Mouse (Mus musculus) kidney, adult 2 months (tissue): ENCODE measurements around the gene Chek2. TPM values are rescaled to one million over a fixed set of nuclear protein-coding genes. Genes with fewer than 3 reads are reported as not detected.
A peak's percentile ranks its signal among the peaks of the same experiment; 100 is the strongest.

Source experiments
- DNase-seq: peaks from one replicate; pipeline ENCODE4 v3.0.0; 2021
- H3K27ac ChIP-seq: fragments of 200-500 bp; 2 replicates; pipeline ENCODE4 v1.5.1; 2012; ENCODE audit warnings: low read depth, low read length, control low read depth, inconsistent platforms; ENCODE audit not compliant: insufficient read depth
- H3K27me3 ChIP-seq: fragments of 200-500 bp; replicated peaks from 2 replicates; pipeline ENCODE4 v1.6.1; 2012; ENCODE audit warnings: mild to moderate bottlenecking, moderate library complexity, low read length, inconsistent platforms; ENCODE audit not compliant: control insufficient read depth, insufficient read depth
- H3K36me3 ChIP-seq: fragments of 200-500 bp; 2 replicates; pipeline ENCODE4 v1.6.1; 2012; ENCODE audit warnings: mild to moderate bottlenecking, moderate library complexity, low read length, inconsistent platforms; ENCODE audit not compliant: control insufficient read depth, insufficient read depth
- H3K4me1 ChIP-seq: fragments of 200-500 bp; 2 replicates; pipeline ENCODE4 v1.6.1; 2011; ENCODE audit warnings: low read length; ENCODE audit not compliant: control insufficient read depth, insufficient read depth
- H3K4me3 ChIP-seq: fragments of 200-500 bp; 2 replicates; pipeline ENCODE4 v1.5.1; 2011; ENCODE audit warnings: mild to moderate bottlenecking, low read depth, low read length, control low read depth; ENCODE audit not compliant: insufficient read depth
- CTCF ChIP-seq: fragments of 200-500 bp; conservative IDR thresholded peaks from 2 replicates; pipeline ENCODE4 v1.5.1; 2011; ENCODE audit warnings: low read depth, mild to moderate bottlenecking, control low read depth, low read length, moderate library complexity, mixed read lengths; ENCODE audit not compliant: insufficient read depth, insufficient read length
- POLR2A ChIP-seq: fragments of 200-500 bp; IDR thresholded peaks from one replicate; pipeline ENCODE4 v1.6.1; 2011; ENCODE audit warnings: low read depth, low read length, control low read depth
- WGBS: fragments of 180-500 bp; shearing (Covaris S2); methylation state at CpG from one replicate; pipeline ENCODE4 v1.1.7; 2018; 5-methylcytosine and 5-hydroxymethylcytosine counted together
- polyA plus RNA-seq: library from polyadenylated mRNA; depleted of rRNA; stranded (reverse); fragments of >200 nt; gene quantifications from 2 replicates; pipeline ENCODE4 v1.2.3, GENCODE M21; 2012

Gene Chek2
- polyA plus RNA-seq, 1 experiment: 4.5 TPM

GRCm38 (mm10) chr5:110806154-110806553 is 33.6 kb upstream of the Chek2 start:
- Histone ChIP-seq H3K4me1 (peaks cover 24% of the 10 kb centered on the region), H3K27ac (no peak overlapping the region), H3K36me3 (no peaks in the 10 kb centered on the region), H3K4me3 (no peak overlapping the region), H3K27me3 (no peaks in the 10 kb centered on the region)
- DNase-seq: no peak
- 76% methylated on average over 4 of the region's 4 CpGs for WGBS
- TF ChIP-seq POLR2A (no peak), CTCF (no peak)

- Histone ChIP-seq H3K27me3 (no peaks in the 10 kb centered on the region), H3K4me1 (peaks cover 19% of the 10 kb centered on the region), H3K4me3 (no peak overlapping the region), H3K36me3 (no peaks in the 10 kb centered on the region), H3K27ac (no peak overlapping the region)
- DNase-seq: no peak
- TF ChIP-seq POLR2A (no peak), CTCF (no peak)
- WGBS: 75% methylated on average over 1 of the region's 1 CpGs
Measured at GRCm38 (mm10) chr5:110806676-110807075, 33.1 kb upstream of the Chek2 start.

GRCm38 (mm10) chr5:110807453-110807852 is 32.3 kb upstream of the Chek2 start:
- TF ChIP-seq POLR2A: no peak
- no peak for TF ChIP-seq CTCF
- no peaks in the 10 kb centered on the region for H3K36me3 ChIP-seq
- H3K4me1 ChIP-seq: peaks cover 13% of the 10 kb centered on the region
- WGBS: 71% methylated on average over 4 of the region's 4 CpGs
- no peak for DNase-seq
- peak overlapping the region; percentile 81 for H3K27ac ChIP-seq
- H3K4me3 ChIP-seq: no peak overlapping the region
- H3K27me3 ChIP-seq: no peaks in the 10 kb centered on the region

- TF ChIP-seq CTCF: no peak
- no peak for TF ChIP-seq POLR2A
- 2% methylated on average over 14 of the region's 14 CpGs for WGBS
- Histone ChIP-seq H3K36me3 (no peaks in the 10 kb centered on the region), H3K27me3 (no peaks in the 10 kb centered on the region), H3K4me1 (peaks cover 12% of the 10 kb centered on the region), H3K4me3 (peak overlapping the region; percentile 92), H3K27ac (peak overlapping the region; percentile 81)
- peak; percentile 96 for DNase-seq
Measured at GRCm38 (mm10) chr5:110808061-110808631, 31.6 kb upstream of the Chek2 start.

DNA sequence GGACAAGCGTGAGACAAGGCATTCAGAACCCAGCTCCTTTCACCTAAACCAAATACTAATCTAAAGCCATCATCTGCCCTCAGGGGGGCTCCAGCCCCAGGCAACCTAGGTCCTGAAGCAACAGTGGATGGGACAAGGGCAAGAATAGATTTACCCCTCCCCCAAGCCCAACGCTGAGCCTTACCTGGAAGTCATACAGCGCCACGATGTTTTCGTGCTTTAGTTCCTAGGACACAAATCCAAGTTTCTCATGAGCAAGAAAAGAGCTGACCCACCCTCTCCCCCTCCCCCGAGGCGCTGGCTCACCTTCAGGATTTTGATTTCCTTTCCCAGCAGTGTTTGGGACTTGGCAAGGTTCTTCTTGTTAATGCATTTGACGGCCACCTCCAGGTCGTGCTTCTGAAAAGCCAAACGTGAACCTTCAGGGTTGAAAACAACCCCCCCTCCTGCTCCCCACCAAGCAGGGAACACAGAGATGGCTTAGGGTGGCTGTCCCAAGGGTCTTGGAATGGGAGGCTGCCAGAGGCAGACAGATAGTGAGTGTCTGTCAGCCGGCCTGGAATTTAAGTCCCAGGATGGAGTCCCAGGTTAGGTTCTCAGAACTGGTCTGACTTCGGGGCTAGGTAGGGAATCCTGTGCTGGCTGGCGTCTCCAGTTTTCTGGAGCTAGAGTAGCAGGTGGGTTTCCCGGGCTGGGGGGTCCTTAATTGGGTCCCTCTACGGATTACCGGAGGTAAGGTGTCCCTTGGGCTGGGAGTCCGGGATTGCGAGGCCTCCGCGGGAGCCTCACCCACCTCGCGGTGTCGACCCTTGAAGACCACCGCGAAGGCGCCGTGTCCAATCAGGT is 30.7 kb upstream of the Chek2 start:
- 1% methylated on average over 27 of the region's 27 CpGs for WGBS
- Histone ChIP-seq H3K27ac (peak overlapping the region; percentile 81), H3K4me3 (peak overlapping the region; percentile 92), H3K36me3 (no peaks in the 10 kb centered on the region), H3K27me3 (no peaks in the 10 kb centered on the region), H3K4me1 (peaks cover 12% of the 10 kb centered on the region)
- DNase-seq: peak; percentile 49
- TF ChIP-seq CTCF: no peak

GRCm38 (mm10) chr5:110809667-110810325 is 30.0 kb upstream of the Chek2 start, which contains the start of gene Ulk1:
Gene Ulk1, minus strand, starts transcription at chr5:110810097.
- TF ChIP-seq POLR2A: peak; percentile 62
- TF ChIP-seq CTCF: no peak

GRCm38 (mm10) chr5:110824421-110824820 is 15.4 kb upstream of the Chek2 start:
- no peak for TF ChIP-seq CTCF
- no peak for TF ChIP-seq POLR2A
- WGBS: 92% methylated on average over 4 of the region's 4 CpGs
- Histone ChIP-seq H3K27ac (no peak overlapping the region), H3K36me3 (no peaks in the 10 kb centered on the region), H3K27me3 (no peaks in the 10 kb centered on the region), H3K4me1 (peaks cover 20% of the 10 kb centered on the region), H3K4me3 (no peak overlapping the region)
- no peak for DNase-seq

More at GRCm38 (mm10) chr5:110809667-110810325, 30.0 kb upstream of the Chek2 start, which contains the start of gene Ulk1:
- Histone ChIP-seq H3K4me3 (peak within 1 kb of the TSS; percentile 92), H3K4me1 (peaks cover 12% of the 10 kb centered on the region), H3K27me3 (no peaks in the 10 kb centered on the region), H3K36me3 (no peaks in the 10 kb centered on the region), H3K27ac (peak within 1 kb of the TSS; percentile 81)
- DNase-seq: peak; percentile 100
- WGBS: under 1% methylated on average over 70 of the region's 80 CpGs
